Mouse (Mus musculus) cerebellum, postnatal 10 days (tissue): ENCODE measurements at regions not wholly inside any gene's neighbourhood (a gene's known extent, or its start where the extent isn't known, plus 50 kb on each side); places are given as distances from the start of the nearest gene placed in this dataset.

Experiments
- DNase-seq, 2 experiments: peaks; one replicate each; pipeline ENCODE4 v3.0.0; 2021; ENCODE audit warnings: mixed read lengths in 2 of 2

- no peak for DNase-seq
These were observed 139.9 kb downstream of the Tle1 start for GRCm38 (mm10) chr4:72060605-72061352.

GRCm38 (mm10) chr4:72049638-72050454, 150.9 kb downstream of the Tle1 start:
- DNase-seq = no peak

DNA sequence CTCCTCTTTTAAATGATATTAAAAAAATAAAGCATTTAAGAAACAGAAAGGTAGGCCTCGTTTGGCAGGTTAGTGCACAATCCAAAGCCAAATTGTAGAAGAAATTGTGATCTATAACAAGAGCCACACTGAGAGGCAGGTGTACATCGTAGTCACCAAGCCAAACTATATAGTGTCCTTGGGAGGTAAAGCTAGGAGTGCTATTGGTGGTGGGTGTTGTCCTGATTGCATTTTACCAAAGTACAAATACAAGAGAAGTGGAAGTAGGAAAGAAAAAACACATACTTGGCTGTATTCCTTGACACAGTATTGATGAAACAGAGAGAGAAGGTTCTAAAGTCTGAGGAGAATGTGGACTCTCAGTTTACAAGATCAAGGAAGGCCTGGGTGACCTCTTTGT, 178.6 kb downstream of the Tle1 start:
- no peak for DNase-seq

- DNase-seq = no peak
These were observed 186.4 kb downstream of the Tle1 start for GRCm38 (mm10) chr4:72014221-72014850.

GRCm38 (mm10) chr4:72013583-72013982, 187.1 kb downstream of the Tle1 start:
- peak; percentile 7 to 16 for DNase-seq

DNA sequence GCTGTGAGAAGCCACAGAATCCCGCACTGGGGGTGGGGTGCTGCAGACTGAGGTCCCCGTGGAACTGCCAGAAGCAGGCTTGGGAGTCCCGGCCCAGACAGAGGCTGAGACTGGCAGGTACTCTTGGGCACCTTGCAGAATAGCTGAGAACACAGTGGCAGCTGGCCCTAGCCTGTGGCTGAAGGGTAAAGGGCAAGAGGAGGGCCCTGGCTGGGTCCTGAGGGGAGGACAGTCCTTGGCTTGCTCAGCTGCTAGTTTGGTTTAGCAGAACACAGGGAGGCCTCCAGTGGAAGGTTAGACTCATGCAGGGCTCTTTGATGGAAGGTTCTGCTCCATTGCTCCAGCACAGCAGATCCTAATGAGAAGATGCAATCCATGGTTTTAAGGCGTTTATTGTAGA, 190.4 kb downstream of the Tle1 start:
- peak in 1 of 2 experiments; percentile 2 for DNase-seq

GRCm38 (mm10) chr4:72005926-72006325, 194.8 kb downstream of the Tle1 start:
- DNase-seq = no peak

DNA sequence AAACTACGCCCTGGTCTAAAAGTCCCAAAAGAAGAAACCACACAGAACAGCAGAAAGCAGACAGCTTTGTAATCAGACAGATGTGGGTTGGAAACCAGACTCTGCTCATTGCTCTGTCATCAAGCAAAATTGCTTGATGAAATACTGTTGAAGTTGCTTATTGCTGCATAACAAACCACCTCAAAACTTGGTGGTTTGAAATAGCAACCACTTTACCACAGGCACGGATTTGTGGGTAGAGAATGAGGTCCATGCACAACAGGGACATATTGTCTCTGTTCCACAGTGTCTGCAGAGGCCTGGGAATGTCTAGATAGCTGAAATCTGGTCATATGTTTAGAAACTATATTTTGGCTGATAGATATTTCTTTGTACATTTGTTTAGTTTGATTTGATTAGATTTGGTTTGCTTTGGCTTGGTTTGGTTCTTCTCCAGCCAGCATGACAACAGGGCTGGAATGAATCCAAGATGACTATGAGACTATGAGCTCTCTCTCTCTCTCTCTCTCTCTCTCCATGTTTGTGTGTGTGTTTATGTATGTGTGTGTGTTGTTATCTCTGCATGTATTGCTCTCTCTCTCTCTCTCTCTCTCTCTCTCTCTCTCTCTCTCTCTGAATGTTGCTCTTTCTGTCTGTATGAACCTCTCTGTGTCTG, 199.4 kb downstream of the Tle1 start:
- peak; percentile 15 to 31 for DNase-seq

GRCm38 (mm10) chr4:71968701-71969100, 210.9 kb upstream of the Gm11232 start:
- DNase-seq = peak; percentile 17 to 24

DNA sequence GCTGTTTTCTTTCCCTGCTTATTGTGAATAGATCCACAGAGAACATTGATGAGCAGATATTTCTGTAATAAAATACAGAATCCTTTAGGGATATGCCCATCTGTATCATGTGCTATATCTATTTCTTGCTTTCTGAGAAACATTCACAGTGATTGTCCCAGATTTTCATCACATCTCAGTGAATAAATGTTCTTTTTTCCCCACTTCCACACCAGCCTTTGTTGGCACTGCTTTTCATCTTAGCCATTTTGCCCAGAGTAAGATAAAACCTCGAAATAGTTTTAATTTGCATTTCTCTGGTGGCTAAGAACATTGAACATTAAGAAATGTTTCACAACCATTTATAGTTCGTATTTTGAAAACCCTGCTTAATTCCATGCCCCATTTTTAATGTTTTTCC, 195.7 kb upstream of the Gm11232 start:
- DNase-seq = no peak

- DNase-seq = peak; percentile 3 to 4
These were observed 175.6 kb upstream of the Gm11232 start for GRCm38 (mm10) chr4:71933240-71933986.

- no peak for DNase-seq
These were observed 175.1 kb upstream of the Gm11232 start for GRCm38 (mm10) chr4:71932818-71933217.

DNA sequence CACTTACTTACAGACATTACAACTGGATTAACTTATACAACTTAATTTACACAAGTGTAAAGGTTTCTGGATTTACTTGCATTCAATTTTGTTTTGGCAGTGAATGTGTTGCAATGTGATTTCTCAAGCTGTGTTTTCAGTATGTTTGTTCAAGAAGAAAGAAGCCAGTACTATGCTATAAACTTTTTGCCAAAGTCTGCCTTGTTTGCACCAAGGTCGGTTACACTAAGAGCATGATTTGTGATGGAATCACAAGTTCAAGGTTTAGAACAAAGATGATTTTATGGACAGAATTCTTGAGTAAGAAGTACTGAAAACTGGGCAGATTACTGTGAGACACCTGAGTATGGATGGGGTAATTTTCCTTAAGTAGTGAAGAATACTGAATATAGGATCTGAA, 153.8 kb upstream of the Gm11232 start:
- DNase-seq = no peak

GRCm38 (mm10) chr4:71875651-71876050, 117.9 kb upstream of the Gm11232 start:
- DNase-seq = no peak

- DNase-seq = no peak
These were observed 109.2 kb upstream of the Gm11232 start for GRCm38 (mm10) chr4:71866948-71867347.

DNA sequence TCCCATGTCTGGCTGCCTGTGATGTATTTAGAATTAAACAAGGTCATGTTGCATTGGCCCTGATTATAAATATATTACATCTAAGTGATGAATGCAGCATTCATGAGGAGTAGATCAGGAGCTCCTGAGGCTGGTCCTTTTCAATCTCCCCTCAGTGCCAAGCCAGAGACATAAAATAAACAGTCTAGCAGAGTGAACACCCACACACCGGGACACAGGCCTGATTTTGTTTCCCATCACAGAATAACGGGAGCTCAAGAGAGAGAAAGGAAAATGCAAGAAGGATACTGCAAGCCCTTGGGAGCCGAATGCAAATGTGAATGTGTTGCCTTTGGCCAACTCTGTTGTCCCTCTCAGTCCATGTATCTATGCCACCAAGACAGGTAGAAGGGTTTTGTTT, 84.1 kb upstream of the Gm11232 start:
- DNase-seq = no peak

- no peak for DNase-seq
These were observed 83.0 kb upstream of the Gm11232 start for GRCm38 (mm10) chr4:71840774-71841146.

DNA sequence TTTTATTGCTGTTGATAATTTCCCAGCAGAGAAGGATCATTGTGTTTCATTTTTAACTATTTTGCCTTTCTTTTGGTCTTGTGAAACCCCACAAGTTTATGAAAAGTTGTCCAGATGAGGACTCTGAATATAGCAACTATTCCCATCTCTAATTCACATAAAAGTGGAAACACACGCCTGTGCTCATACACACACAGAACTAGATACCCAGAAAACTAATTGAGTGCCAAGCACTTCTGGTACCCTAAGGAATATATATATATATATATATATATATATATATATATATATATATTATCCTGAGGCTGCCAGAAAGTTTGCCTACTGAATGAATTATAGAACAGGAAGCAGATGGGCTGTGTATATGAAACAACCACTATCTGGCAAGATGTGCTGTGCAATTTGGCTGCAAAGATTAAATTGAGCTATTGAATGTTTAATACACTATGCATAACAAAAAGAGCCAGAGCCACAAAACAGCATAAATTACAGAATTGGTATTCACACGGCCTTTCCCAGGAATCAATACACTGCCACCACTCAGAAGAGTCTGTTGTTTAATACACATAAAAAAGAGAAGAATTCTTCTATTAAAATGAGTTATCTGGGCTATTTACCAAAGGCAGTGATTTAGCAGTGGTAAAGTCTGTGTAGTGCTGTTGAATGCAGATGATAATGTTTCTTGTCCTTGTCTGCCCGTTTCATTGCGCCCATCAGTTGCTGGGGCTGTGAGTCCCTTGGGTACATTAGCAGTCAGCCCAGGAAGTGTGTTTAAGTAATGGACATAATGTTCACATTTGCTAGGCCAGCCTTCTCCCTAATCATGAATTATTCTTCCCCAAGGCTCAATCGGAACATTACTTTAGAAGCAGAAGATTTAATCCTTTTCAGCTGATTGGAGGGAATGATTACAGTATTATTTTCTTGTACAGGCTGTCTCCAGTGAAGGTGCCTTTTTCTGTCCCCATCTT, 82.3 kb upstream of the Gm11232 start:
- DNase-seq = peak in 1 of 2 experiments; percentile 3

- no peak for DNase-seq
These were observed 81.5 kb upstream of the Gm11232 start for GRCm38 (mm10) chr4:71839134-71839802.

GRCm38 (mm10) chr4:71835737-71836136, 78.0 kb upstream of the Gm11232 start:
- DNase-seq = no peak

- DNase-seq = no peak
These were observed 53.7 kb upstream of the Gm11232 start for GRCm38 (mm10) chr4:71811444-71811843.
